Mouse (Mus musculus) lung, postnatal 25 days (tissue): ENCODE data around the gene Nlgn2.
A peak's percentile ranks its signal among the peaks of the same experiment; 100 is the strongest.

Experiments
- DNase-seq: peaks from one replicate; pipeline ENCODE4 v3.0.0; 2022; ENCODE audit warnings: low spot score

Gene Nlgn2

DNA sequence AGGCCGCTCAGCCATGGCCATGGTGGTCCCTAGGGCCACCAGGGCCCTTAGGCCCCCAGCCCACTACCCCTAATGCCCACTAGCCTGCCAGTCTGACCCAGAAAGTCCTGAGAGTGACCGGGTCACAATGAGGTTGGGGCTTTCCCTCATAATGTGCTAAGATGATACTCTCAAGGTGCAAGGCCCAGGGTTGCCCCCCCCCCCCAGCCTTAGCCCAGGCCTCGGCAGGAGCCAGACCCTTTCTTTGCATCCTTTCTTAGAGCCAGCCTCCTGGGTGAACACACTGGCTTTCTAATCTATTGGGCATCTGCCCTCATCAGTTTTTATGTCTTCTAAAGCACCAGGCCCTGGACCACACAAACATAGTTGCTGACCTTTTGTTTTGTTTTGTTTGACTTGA lies 15.5 kb downstream of the Nlgn2 start, which contains the start of gene Spem1:
Gene Spem1, minus strand, starts transcription at position 101 of the 400 bp plus-strand sequence.
- DNase-seq = no peak

DNA sequence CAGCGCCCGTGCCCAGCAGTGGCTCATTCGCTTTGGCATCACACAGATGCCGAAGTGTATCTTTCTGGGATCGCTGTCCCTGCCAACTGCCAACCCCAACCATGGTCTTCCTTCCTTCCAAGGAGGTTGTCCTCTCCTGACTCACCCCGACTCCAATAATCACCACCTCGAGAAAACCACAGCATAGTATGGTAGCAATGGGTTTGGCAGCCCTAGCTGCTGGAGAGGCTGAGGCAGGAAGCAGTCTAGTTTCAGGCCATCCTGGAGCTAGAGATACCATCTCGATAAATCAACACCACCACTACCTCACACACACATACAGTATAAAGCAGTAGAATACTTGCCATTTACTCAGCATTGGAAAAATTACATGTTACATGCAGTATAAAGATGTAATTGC lies 18.7 kb downstream of the Nlgn2 start:
- no peak for DNase-seq

DNA sequence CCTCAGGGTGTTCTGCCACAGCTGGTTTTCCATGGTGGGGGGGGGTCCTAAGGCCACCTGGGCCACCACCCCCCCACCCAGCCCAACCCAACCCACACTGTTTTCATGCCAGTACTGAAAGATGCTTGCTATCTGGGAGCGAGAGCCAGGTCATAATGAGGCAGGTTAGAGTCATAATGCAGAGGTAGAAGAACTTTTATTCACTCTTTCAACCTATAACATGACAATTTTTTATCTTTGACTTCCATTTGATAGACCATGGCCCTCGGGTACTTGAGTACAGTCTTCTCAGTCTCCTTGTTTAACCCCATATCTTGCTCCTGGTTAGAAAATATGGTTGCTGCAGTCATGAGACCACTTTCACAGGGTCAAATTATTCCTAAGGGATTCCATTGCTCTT lies 19.2 kb downstream of the Nlgn2 start, which contains the start of gene Spem2:
Gene Spem2, minus strand, starts transcription at position 101 of the 400 bp plus-strand sequence.
- no peak for DNase-seq

DNA sequence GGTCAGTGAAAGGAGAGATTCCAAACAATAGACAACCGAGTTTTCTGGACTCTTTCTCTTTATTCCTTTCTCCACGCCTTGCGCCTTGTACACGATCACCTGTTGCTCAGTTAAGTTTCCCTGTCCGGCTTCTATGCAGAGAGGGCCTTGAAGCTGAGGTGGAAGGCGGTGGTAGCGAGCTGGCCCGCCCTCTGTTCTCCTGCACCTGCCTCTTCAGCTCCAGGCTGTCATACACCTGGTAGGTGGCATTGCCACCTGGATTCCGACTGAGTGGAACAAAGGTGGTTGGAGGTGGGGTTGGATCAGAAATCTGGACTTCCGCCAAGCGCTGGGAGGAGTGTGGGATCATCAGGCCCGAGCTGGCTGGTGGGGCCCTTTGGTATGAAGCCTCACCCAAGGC lies 21.1 kb downstream of the Nlgn2 start:
- DNase-seq = no peak

DNA sequence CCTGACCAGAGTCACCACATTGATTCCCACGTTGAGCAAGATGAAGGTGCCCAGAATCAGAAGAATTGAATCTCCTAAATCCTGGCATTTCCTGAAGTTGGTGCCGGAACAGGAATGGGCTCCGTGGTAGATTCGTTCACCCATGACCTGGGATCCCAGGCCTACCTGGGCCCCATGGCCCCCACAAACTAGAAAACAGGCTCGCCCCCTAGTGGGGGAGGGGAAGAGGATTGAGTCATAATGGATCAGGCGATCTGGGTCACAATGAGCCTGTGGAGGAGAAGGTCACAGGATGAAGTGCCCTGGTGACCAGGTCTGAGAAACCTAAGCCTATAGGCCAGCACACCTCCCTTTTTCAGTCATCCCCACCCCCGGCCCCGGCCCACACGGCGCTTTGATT lies 22.4 kb downstream of the Nlgn2 start, which contains the start of gene Gm39566:
Gene Gm39566, minus strand, starts transcription at position 144 of the 400 bp plus-strand sequence.
- no peak for DNase-seq

DNA sequence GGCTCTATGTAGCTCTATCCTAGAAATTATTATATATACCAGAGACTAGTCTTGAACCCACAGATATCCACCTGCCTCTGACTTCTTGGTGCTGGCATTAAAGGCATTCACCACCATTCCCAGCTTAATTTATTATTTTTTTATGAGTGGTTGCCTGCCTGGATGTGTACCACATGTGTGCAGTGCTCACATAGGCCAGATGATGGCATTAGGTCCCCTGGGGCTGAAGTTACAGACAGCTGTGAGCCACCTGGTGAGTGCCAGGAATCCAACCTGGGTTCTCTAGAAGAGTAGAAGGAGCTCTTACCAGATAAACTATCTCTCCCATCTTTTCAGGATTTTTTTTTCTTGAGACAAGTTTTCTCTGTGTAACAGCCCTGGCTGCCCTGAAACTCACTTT lies 27.3 kb downstream of the Nlgn2 start:
- DNase-seq = no peak

DNA sequence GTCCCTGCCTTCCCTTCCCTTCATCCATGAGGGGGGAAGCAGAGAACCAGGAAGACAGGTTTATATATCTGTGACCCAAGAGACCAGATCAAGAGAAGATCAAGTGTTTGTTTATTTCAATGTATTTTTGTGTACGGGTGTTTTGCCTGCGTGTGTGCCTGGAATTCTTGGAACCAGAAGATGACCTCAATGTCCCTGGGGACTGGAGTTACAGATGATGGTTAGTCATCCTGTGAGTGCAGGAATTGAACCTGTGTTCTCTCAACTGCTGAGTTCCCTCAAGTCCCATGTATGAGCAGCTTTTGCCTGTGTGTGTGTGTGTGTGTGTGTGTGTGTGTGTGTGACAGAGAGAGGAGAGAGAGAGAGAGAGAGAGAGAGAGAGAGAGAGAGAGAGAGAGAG lies 29.9 kb downstream of the Nlgn2 start:
- no peak for DNase-seq

DNA sequence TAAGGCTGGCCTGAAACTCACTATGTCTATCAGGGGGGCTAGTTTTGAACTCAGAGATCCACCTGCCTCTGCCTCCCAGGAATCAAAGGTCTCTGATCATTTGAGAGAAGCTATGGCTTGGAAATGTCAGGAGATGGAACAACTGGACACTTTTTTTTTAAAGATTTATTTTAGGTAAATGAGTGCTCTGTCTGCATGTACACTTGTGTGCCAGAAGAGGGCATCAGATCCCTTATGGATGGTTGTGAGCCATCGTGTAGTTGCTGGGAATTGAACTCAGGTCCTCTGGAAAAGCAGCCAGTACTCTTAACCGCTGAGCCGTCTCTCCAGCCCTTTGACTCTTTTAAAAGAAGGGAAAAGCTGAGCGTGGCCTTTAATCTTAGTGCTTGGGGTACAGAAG lies 31.2 kb downstream of the Nlgn2 start:
- DNase-seq = no peak

DNA sequence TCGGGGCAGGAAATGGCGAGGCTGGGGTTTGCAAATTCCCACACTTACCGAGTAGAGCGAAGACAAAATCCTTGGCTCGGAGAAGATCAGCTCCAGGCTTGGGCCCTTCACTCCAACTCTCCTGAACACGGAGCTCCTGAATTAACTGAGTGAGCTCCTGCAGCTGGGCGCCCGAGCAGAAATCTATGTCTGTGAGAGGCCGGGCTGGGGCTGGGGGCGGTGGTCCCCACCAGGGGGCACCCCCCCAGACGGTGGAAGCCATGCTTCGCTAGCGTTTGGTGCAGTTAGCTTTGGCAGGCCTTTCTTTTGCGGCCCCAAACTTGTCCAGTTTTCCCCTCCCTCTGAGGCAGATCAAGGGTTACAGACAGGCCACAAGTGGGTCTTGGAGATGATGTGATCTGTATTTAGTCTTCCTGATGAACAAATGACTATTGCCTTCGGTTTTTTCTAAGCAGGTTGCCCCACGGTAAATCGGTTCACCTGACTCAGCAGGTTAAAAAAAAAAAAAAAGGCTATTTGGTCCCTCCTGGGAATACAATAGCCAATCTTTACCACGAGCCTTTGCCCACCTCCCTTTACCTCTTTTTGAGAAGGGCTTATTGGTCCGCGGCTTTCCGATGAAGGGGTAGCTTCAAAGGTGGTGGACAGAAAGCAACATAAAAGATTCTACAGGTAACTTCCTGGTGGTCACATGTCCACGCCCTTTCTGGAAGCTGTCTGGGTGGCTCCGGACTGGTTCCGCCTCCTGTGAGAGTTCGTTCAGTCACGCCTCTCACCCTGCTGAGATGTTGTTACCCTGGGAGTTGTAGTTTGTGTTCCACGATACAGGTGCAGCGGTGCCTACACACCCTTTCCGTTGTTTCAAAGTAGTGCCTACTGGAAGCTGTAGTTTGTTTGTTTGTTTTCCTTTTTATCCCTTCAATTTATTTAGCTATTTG lies 32.3 kb downstream of the Nlgn2 start, which contains the start of gene Tmem102:
Gene Tmem102, minus strand, starts transcription at position 653 of the 938 bp plus-strand sequence.
- DNase-seq = peak; percentile 84

DNA sequence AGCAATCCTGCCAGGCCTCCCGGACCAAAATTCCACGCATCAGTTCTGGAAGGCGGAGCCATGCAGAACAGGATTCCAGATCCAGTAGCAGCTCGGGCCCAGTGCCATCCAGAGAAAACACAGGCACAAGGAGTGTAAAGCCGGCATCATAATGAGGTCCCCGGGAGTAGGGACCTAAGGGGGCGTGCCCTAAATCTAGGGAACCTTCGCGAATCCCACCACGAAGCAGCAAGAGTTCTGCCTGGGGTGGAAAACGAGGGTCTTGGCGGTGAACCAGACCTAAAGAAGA lies 33.0 kb downstream of the Nlgn2 start:
- DNase-seq = peak; percentile 32

DNA sequence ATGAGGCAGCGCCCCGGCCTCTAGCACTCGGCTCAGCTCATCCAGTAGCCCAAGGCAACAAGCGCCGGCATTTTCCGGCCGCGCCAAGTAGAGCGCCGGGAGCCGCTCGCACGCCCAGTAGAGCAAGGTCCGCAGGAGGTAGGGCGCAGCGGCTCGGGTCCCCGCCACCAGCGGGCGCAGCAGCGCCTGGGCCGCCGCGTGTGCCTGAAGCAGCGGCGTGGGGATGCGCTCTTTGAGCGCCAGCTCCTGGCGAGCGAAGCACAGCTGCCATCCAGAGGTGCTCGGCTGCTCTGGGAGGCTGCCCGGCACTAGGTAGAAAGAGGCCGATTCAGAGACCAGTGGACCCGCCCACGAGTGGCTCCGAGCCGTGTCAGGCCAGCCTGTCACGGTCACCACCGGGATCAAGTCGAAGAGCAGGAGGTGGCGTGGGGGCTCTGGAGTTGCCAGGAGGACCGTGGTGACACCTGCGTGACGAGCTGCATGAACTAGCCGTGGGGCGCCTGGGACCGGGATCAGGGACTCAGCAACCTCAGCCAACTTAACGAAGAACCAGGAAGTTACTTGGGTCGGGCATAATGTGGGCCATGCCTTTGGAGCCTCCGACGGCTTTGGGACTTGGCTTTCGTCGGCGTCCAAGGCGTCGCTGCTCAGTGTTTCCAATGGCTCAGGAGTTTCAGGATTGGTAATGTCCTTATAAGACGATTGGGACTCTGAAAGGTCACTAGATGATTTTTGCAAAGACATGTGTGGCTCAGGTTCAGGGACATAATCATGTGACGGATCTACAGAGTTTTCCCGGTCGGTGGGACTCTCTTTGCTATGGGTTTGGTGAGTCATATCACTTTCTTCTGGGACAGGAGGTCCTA lies 33.6 kb downstream of the Nlgn2 start:
- peak; percentile 78 for DNase-seq

DNA sequence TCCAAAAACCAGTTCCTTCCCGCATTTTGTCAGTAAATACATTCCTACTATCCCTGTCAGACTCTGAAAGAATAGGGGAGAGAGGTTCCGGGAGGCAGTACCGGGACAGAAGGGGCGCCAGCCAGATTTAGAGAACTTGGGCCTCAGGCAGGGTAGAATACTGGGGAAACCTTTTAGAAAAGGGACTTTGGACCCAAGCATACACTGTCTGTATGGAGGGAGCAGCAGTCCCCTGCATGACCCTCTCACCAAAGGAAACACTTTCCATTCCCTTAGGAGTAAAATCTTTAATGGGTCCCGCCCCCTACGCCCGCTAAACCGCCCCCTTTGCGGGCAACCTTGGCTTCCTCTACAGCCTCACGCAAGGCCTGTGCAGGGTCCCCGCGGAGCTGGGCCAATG lies 34.3 kb downstream of the Nlgn2 start:
- DNase-seq = no peak

DNA sequence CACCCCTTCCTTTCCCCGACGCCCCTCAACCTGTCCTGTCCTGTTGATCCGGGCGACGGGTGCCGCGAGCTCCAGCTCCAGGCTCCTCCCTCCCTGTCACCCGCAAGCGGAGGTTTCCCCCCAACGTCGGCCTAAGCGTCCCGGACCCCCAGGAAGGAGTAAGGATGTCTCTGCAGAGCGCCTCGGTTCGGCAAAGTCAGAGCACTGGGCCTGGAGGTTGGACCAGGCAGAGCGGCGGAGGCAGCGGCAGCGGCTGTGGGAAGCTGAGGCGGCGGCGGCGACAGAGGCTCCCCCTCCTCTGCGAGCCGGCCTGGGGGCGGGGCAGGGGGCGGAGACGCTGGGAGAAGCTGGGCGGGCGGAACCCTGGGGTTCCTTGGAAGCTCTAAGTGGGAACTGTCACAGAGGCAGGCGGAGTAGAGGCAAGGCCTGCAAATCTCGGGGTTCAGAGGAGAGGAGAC lies 34.9 kb downstream of the Nlgn2 start:
- DNase-seq = peak; percentile 89

DNA sequence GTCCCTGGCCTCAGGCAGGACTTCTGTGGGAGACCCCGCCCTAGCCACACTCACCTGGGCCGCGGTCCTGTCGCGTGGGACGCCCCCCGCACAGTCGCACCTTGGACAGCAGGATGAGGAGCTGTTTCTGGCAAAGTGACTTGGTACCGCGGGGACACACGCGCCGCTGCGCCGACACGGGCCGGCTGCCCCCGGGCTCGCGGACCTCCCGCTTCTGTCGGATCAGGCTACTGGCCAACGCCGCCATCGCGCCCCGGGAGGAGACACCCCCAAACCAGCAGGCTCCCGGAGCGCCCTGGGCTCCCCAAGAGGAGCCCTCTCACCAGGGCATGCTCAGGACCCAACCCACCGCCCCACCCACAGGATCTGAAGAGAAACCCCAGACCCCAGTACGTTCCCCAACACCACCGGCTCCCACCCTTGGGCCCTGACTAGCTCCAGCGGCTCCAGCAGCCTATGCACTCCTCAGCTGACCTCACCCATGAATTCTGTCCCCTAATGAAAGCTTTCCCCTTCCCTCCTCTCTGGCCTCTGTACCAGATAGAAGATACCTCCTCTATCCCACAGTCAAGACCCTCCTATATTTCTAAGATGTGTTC lies 36.1 kb downstream of the Nlgn2 start, which contains the start of gene Fgf11:
Gene Fgf11, minus strand, starts transcription at position 479 of the 599 bp plus-strand sequence.
- no peak for DNase-seq

DNA sequence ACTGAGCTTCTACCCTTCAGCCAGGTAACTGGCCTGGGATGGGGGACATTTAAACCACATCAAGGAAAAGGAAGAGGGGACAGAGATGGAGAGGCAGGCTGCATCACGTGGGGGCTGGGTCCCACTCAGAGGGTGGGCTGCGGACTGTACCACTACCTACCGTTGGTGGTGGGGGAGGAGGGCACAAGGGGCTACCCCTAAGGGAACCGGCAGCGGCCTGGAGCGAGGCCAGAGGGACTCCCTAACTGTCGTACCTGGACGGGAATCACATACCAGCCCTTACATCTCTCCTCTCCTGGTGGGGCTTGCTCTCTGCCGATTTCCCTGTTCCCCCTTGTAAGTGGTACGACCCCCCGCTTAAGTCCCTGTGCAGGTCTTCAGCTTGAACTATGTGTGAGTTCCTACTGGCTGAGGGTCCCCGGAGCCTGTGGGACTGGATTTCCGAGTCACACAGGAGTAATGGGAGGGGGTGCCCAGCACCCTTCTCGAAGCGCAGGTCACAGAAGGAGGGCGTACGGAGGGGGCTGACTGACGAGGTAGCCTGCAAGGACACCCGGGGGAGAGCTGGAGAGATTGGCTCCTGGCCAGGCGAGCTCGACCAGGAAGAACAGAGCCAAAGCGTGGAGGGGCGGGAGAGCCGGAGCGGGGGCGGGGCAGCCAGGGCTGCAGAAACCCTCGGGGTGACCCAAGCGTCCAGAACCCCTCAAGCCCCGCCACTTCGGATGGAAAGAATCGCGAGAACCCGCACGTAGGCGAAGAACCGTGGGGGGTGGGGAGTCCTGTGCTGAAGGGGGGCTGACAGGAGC lies 37.0 kb downstream of the Nlgn2 start:
- DNase-seq = no peak

DNA sequence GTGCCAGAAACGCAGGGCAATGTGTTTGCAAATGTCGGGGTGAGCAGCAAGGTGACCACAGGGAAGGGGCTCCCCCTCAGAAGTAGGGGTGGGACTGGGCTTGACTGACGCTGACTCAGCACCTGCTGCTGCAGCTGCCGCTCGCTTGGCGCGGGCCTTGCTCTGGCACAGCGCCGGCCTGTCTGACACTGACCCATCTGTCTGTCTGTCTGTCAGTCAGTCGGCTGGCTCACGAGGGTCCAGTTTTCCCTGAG lies 37.5 kb downstream of the Nlgn2 start:
- no peak for DNase-seq

DNA sequence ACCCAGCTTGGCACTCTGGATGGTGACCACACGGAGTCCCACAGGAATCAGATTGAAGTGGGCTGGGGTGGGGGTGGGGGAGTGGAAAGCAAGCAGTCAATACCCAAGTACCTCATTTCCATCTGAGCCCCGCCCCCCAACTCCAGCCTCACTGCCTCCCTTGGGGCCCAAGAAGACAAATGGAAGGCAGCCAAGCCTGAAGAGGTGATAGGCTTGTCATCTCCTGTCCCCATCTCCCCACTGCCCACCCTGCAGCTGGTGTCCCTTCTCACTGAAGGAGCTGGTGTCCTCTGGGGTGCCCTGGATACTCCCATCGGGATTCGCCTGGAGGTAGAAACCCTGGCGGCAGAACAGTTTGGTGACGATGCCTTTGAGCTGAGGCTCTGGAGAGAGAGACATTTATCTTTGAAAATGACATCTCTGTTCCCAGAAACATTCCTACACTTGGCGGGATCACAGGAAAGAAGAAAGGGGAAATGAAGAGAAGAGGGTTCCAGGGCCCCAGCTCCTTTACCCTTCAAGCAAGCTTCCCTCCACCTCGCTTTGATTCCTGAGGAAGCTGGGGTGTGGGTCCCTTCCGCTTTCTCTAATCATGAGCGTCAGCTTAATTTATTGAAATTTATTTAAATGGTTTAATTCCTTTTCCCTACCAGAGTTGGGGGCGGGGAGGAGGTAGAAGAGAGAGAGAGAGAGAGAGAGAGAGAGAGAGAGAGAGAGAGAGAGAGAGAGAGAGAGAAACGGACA lies 38.0 kb downstream of the Nlgn2 start:
- no peak for DNase-seq

DNA sequence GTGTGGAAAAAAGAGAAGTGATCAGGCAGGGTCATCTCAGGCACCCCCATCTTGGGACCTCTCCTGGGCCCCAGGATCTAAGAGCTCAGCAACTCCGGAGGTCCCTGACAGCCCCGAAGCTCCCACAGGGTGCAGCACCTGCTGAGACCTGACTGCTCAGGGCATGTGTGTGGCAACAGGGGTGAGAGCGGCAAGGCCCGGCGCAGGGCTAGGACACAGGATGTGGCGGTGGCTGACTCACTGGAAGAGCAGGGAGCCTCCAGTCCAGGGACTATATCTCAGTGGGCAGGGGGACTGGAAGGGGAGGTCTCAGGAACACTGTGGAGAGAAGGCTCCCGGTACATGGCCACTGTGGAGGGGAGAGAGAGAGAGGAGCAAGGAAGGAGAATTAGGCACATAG lies 39.7 kb downstream of the Nlgn2 start:
- DNase-seq = no peak

DNA sequence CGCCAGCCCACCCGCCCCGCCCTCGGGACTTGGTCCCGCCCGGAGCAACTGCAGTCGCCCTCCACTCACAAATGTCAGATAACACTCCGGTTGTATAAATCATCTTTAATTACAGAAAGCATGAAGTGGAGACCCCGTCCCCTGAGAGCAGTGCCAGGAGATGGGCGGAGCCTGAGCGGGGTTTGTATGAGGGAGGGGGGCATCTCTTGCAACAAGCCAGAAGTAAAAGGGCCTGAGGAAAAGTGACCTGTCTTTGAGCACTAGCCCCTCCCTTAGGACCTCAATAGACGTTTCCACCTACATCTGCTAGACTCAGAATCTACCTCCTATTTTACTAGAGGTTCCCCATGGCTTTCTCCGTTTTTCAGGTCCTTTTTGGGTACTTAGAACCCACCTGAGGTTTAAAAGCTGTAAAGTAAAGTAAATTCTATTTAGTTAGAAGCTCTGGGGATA lies 41.6 kb downstream of the Nlgn2 start:
- no peak for DNase-seq

DNA sequence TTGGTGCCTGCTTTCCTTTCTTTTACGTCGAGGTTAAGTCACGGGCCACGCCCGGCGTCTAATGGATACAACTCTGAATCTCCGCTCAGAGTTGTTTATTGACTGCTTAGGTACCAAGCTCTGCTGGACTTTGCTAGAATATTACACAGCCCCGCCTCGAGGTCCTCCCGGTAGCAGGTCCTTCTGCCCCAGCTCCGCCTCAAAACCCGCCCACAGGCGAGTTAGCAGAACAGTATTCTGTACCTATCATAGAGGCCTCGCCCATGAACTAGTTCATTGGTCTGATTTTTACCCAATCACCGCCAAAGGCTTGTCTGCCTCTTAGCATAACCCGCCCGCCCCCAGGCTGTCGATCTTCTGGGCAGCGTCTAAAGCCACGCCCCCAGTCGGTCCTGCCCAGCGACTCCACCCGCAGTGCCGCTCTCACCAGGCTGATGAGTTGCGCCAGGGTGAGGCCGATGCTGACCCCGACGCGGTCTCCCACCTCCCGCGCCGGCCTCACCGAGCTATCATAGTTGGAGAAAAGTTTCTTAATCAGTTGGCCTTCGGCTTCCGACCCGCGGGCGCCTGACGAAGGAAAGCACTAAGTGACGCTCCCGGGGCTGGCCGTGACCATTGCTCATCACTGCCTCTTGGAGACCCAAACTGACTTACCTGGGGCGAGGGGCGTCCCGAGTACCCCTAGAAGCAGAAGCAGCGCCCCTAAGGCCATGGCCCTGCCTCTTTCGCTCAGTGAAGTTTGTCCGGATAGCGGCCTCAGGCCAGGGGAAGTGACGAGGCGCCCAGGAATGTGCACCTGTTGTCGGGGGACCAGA lies 42.2 kb downstream of the Nlgn2 start, which contains the start of gene Chrnb1:
Gene Chrnb1, minus strand, starts transcription at position 776 of the 815 bp plus-strand sequence.
- peak; percentile 99 for DNase-seq
